In the genomic region with DNA sequence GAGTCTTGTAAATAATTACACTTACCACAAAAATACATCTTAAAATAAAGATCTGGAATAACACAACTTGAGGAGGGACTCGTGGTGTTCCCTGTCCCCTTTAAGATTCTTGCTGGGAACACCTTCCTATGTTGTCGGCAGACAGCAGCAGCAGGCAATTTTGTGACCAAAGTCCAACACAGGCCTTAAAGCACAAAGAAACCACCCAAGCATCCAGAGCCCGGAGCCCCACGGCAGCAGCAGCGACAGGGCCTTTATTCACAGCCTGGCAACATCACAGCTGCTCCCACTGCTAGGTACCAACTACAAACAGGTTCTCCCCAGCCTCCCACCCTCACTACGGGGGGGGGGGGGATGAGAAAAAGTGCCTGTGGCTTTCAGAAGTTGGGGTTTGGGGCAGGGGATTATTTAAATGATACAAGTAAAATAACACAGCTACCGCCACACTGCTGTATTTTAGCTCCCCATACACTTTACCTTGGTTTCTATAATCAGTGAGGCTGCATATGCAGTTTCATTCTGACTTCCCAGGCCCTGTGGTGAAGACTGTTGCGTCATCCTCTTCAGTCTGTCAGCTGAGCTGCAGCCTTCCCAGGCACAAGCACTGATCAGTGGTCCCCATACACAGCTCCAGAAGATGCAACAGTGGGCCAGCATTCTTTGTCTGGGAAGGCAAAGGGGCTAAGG, we compare ENCODE assay signal across 13 mouse cellular contexts. TPM values are rescaled to one million over a fixed set of nuclear protein-coding genes. Genes with fewer than 3 reads are reported as not detected.
DNase-seq lines count a peak whose midpoint lies in the region; ATAC-seq and TF ChIP-seq lines count a peak whose summit lies in the region.
"Had no signal": no experiment of that assay in that cellular context is flagged by ENCODE, and none has a peak within 500 bp of the region (broad histone marks: within the 10 kb centered on the region; RNA-seq: fewer than 3 reads in every experiment).

No protein-coding gene starts in this region.

- no peaks in the 10 kb centered on the region for H3K4me1 ChIP-seq in kidney, adult 2 months (ENCODE audit: control insufficient read depth, insufficient read depth, low read length)
- H3K4me1 ChIP-seq in CH12.LX (ENCODE audit: control insufficient read depth in 1 of 2, insufficient read depth in 2 of 2), result peaks cover 11 to 43% of the 10 kb centered on the region in 2 experiments
- H3K4me1 ChIP-seq in forebrain, postnatal 0 days (ENCODE audit: insufficient read depth), result no peaks in the 10 kb centered on the region
- peaks cover 32% of the 10 kb centered on the region for H3K4me1 ChIP-seq in midbrain, embryonic 12.5 days
- H3K4me1 ChIP-seq: liver, embryonic 13.5 days had no signal

- H3K4me2 ChIP-seq in CH12.LX (ENCODE audit: insufficient read depth, low read depth, poor library complexity, severe bottlenecking), result peak overlapping the region; percentile 47; the same call in 1 of the 2 replicates
- no peak overlapping the region for H3K4me2 ChIP-seq in forebrain, postnatal 0 days (ENCODE audit: low read depth)
- no peak overlapping the region for H3K4me2 ChIP-seq in midbrain, embryonic 12.5 days (replicated peaks)
- H3K4me2 ChIP-seq: liver, embryonic 13.5 days had no signal

- H3K9me3 ChIP-seq in CH12.LX (replicated peaks; ENCODE audit: low read length), result no peaks in the 10 kb centered on the region
- H3K9me3 ChIP-seq in forebrain, postnatal 0 days (ENCODE audit: low read length), result no peaks in the 10 kb centered on the region
- no peaks in the 10 kb centered on the region for H3K9me3 ChIP-seq in midbrain, embryonic 12.5 days
- H3K9me3 ChIP-seq: liver, embryonic 13.5 days had no signal

- TF ChIP-seq RAD21 in CH12.LX (IDR thresholded peaks at IDR 0.05; ENCODE audit: low read depth, low read length), result no peak

- H3K79me2 ChIP-seq in CH12.LX (replicated peaks; ENCODE audit: control insufficient read depth, extremely low read depth, insufficient read depth, poor library complexity, severe bottlenecking), result no peaks in the 10 kb centered on the region

- H3K4me3 ChIP-seq in kidney, adult 2 months (ENCODE audit: insufficient read depth, low read depth, low read length), result no peak overlapping the region
- peak overlapping the region in 1 of 3 experiments; percentile 30 for H3K4me3 ChIP-seq in CH12.LX (replicated peaks in 1 of 3; ENCODE audit: low read depth in 2 of 3, low read length in 2 of 3, poor library complexity in 1 of 3)
- no peak overlapping the region for H3K4me3 ChIP-seq in forebrain, postnatal 0 days (ENCODE audit: low read depth, low read length)
- H3K4me3 ChIP-seq in midbrain, embryonic 12.5 days, result no peak overlapping the region
- H3K4me3 ChIP-seq: erythroblast, embryonic 14.5 days; liver, embryonic 13.5 days had no signal

- no peak for TF ChIP-seq POLR2A in kidney, adult 2 months (IDR thresholded peaks at IDR 0.05; ENCODE audit: low read depth, low read length)
- 0 out of 2 replicates have a peak, but pooled peaks have one; percentile 35 for TF ChIP-seq POLR2A in CH12.LX (IDR thresholded peaks at IDR 0.05; ENCODE audit: low read depth, low read length)

- 46% methylated on average over 8 of the region's 8 CpGs for WGBS in kidney, adult 2 months
- WGBS in forebrain, postnatal 0 days, result 18% methylated on average over 8 of the region's 8 CpGs
- WGBS in midbrain, embryonic 12.5 days, result 19% methylated on average over 8 of the region's 8 CpGs

- in situ Hi-C loops in CH12.LX (cut with MboI; ENCODE audit: low pct_ligation_motif_present, low pct_unique_long_range_greater_than_20kb, low sequenced_read_pairs), result loop anchor here (5.0 to 25.0 kb wide), 2 partner anchors 53 to 218 kb away; no protein-coding TSS in a partner anchor

- dilution Hi-C loops in CH12.LX (cut with MboI; ENCODE audit: extremely low pct_ligation_motif_present, extremely low pct_unique_long_range_greater_than_20kb, low sequenced_read_pairs), result no loop called here

- no peak for TF ChIP-seq CTCF in kidney, adult 2 months (conservative IDR thresholded peaks at IDR 0.05; ENCODE audit: insufficient read depth, insufficient read length, low read depth, low read length)
- no peak for TF ChIP-seq CTCF in CH12.LX (conservative IDR thresholded peaks at IDR 0.05 in 1 of 2, IDR thresholded peaks at IDR 0.05 in 1 of 2; ENCODE audit: low read depth in 2 of 2, low read length in 2 of 2)
- TF ChIP-seq CTCF in forebrain, postnatal 0 days (IDR thresholded peaks at IDR 0.05; ENCODE audit: low read depth), result no peak

- 0 out of 2 replicates have a peak, but pooled peaks have one; percentile 53 for ATAC-seq in forebrain, postnatal 0 days
- peak; percentile 45; the same call in 1 of the 2 replicates for ATAC-seq in midbrain, embryonic 12.5 days (ENCODE audit: low FRiP score, low read depth)
- ATAC-seq: Patski had no signal

- TF ChIP-seq EP300 in CH12.LX (IDR thresholded peaks at IDR 0.05; ENCODE audit: low read length), result peak; percentile 89

- no peak overlapping the region for H3K9ac ChIP-seq in CH12.LX (ENCODE audit: insufficient read depth, low read depth)
- no peak overlapping the region for H3K9ac ChIP-seq in forebrain, postnatal 0 days
- no peak overlapping the region for H3K9ac ChIP-seq in midbrain, embryonic 12.5 days (replicated peaks)
- H3K9ac ChIP-seq: liver, embryonic 13.5 days had no signal

- no peaks in the 10 kb centered on the region for H3K36me3 ChIP-seq in kidney, adult 2 months (ENCODE audit: control insufficient read depth, insufficient read depth, low read length)
- no peaks in the 10 kb centered on the region for H3K36me3 ChIP-seq in CH12.LX (replicated peaks in 1 of 2; ENCODE audit: control insufficient read depth in 1 of 2, insufficient read depth in 1 of 2, low read length in 1 of 2)
- no peaks in the 10 kb centered on the region for H3K36me3 ChIP-seq in forebrain, postnatal 0 days (ENCODE audit: insufficient read depth)
- no peaks in the 10 kb centered on the region for H3K36me3 ChIP-seq in midbrain, embryonic 12.5 days
- H3K36me3 ChIP-seq: liver, embryonic 13.5 days had no signal

- no peaks in the 10 kb centered on the region for H3K27me3 ChIP-seq in kidney, adult 2 months (replicated peaks; ENCODE audit: control insufficient read depth, insufficient read depth, low read length)
- no peaks in the 10 kb centered on the region for H3K27me3 ChIP-seq in CH12.LX (replicated peaks)
- no peaks in the 10 kb centered on the region for H3K27me3 ChIP-seq in forebrain, postnatal 0 days (ENCODE audit: insufficient read depth, low read length)
- H3K27me3 ChIP-seq in midbrain, embryonic 12.5 days, result peaks cover 44% of the 10 kb centered on the region
- H3K27me3 ChIP-seq: liver, embryonic 13.5 days had no signal

- peak; percentile 37 for DNase-seq in kidney, adult 2 months
- DNase-seq in kidney, adult 18-20 months, result no peak
- peak; percentile 84 for DNase-seq in CH12.LX (ENCODE audit: extremely low read depth)
- DNase-seq in forebrain, postnatal 0 days, result no peak
- DNase-seq in gastrocnemius, postnatal 25 days, result no peak
- DNase-seq in adrenal gland, adult 8-10 months, result no peak
- no peak for DNase-seq in cerebellum, postnatal 25 days
- DNase-seq: adrenal gland, postnatal 25 days; cerebellum, adult 9-11 months; liver, embryonic 13.5 days had no signal

- no peak overlapping the region for H3K27ac ChIP-seq in kidney, adult 2 months (ENCODE audit: insufficient read depth, low read depth, low read length)
- no peak overlapping the region; the same call in 1 of the 2 replicates for H3K27ac ChIP-seq in CH12.LX (ENCODE audit: insufficient read depth, low read depth)
- H3K27ac ChIP-seq in forebrain, postnatal 0 days (ENCODE audit: low read depth, low read length), result no peak overlapping the region
- H3K27ac ChIP-seq in midbrain, embryonic 12.5 days (replicated peaks), result peak overlapping the region; percentile 36; the same call in 1 of the 2 replicates
- H3K27ac ChIP-seq: liver, embryonic 13.5 days had no signal

TF ChIP-seq in CH12.LX, 34 proteins besides CTCF, POLR2A, EP300 and RAD21 (continues in another document):
- TF ChIP-seq ZKSCAN1 (IDR thresholded peaks at IDR 0.05; ENCODE audit: borderline replicate concordance, low read depth, low read length) (no peak), GABPA (IDR thresholded peaks at IDR 0.05; ENCODE audit: insufficient replicate concordance, low read depth, low read length) (no peak), IRF4 (IDR thresholded peaks at IDR 0.05; ENCODE audit: low read depth, low read length) (peak; percentile 96), ETS1 (conservative IDR thresholded peaks at IDR 0.05; ENCODE audit: low read depth, low read length) (peak; percentile 95), SMC3 (IDR thresholded peaks at IDR 0.05; ENCODE audit: low read depth, low read length) (no peak), MXI1 (IDR thresholded peaks at IDR 0.05; ENCODE audit: low read depth, low read length) (no peak)

RNA-seq across cellular contexts. Expression of gene Mrpl36, which starts 22.8 kb away (rescaled TPM):
- polyA plus RNA-seq in kidney, adult 2 months (2012; rRNA removed), result 95.0 and 108 TPM in 2 replicates
- total RNA-seq in CH12.LX (2012; rRNA removed) (133 and 151 TPM in 2 replicates), CH12.LX (2014; rRNA removed) (206 and 220 TPM in 2 replicates)
- 102 TPM in 2 replicates for polyA plus RNA-seq in CH12.LX (2012; ENCODE audit: insufficient read length, low read depth)
- 48.3 and 62.6 TPM in 2 replicates for total RNA-seq in forebrain, postnatal 0 days (2014; rRNA removed)
- polyA plus RNA-seq in forebrain, postnatal 0 days (2015; fragmentation: Nextera tagmentation; extraction: Ambion mirVana), result 74.3 and 84.6 TPM in 2 replicates
- polyA plus RNA-seq in midbrain, embryonic 12.5 days (2016; fragmentation: Nextera tagmentation; extraction: Ambion mirVana), result 106 and 112 TPM in 2 replicates
- total RNA-seq in gastrocnemius, postnatal 25 days (2021), result 10 to 100 TPM; 44.8 to 46.9 TPM
- total RNA-seq in adrenal gland, adult 8-10 months (2022), result 10 to 100 TPM; 58.8 to 75.6 (median 65.2) TPM

RNA-seq across cellular contexts. Expression of gene Ndufs6, which starts 22.8 kb away (rescaled TPM):
- polyA plus RNA-seq in kidney, adult 2 months (2012; rRNA removed), result 191 and 319 TPM in 2 replicates
- 176 and 182 TPM in 2 replicates for total RNA-seq in CH12.LX (2012; rRNA removed)
- total RNA-seq in CH12.LX (2014; rRNA removed), result 165 and 172 TPM in 2 replicates
- 190 and 200 TPM in 2 replicates for polyA plus RNA-seq in CH12.LX (2012; ENCODE audit: insufficient read length, low read depth)
- 117 and 128 TPM in 2 replicates for total RNA-seq in forebrain, postnatal 0 days (2014; rRNA removed)
- polyA plus RNA-seq in forebrain, postnatal 0 days (2015; fragmentation: Nextera tagmentation; extraction: Ambion mirVana), result 423 and 557 TPM in 2 replicates
- 305 and 313 TPM in 2 replicates for polyA plus RNA-seq in midbrain, embryonic 12.5 days (2016; fragmentation: Nextera tagmentation; extraction: Ambion mirVana)
- total RNA-seq in gastrocnemius, postnatal 25 days (2021), result 100 to 1,000 TPM; 429 to 436 TPM
- total RNA-seq in adrenal gland, adult 8-10 months (2022), result 100 to 1,000 TPM; 147 to 232 (median 199) TPM

RNA-seq across cellular contexts. Expression of gene Irx4, which starts 45.3 kb away (rescaled TPM):
- 0.16 and 0.26 TPM in 2 replicates for polyA plus RNA-seq in kidney, adult 2 months (2012; rRNA removed)
- not detected in 2 replicates for total RNA-seq in CH12.LX (2012; rRNA removed)
- total RNA-seq in CH12.LX (2014; rRNA removed), result not detected in 2 replicates
- polyA plus RNA-seq in CH12.LX (2012; ENCODE audit: insufficient read length, low read depth), result not detected in 2 replicates
- not detected in 2 replicates for total RNA-seq in forebrain, postnatal 0 days (2014; rRNA removed)
- not detected in 2 replicates for polyA plus RNA-seq in forebrain, postnatal 0 days (2015; fragmentation: Nextera tagmentation; extraction: Ambion mirVana)
- polyA plus RNA-seq in midbrain, embryonic 12.5 days (2016; fragmentation: Nextera tagmentation; extraction: Ambion mirVana), result 0.85 and 1.5 TPM in 2 replicates
- not detected for total RNA-seq in gastrocnemius, postnatal 25 days (2021)
- under 1 TPM in 1 of 4 experiments, not detected in 3; 0.15 TPM for total RNA-seq in adrenal gland, adult 8-10 months (2022)
- total RNA-seq: adrenal gland, postnatal 25 days had no signal
- polyA plus RNA-seq: erythroblast, embryonic 14.5 days; Patski had no signal

Comparison
In these comparisons a context has a peak if more than half of its experiments do, and no peak if none do; other contexts are left out.
1. DNase-seq: peak in kidney, adult 2 months (single experiment) and CH12.LX (single experiment); none in kidney, adult 18-20 months (single experiment), forebrain, postnatal 0 days (single experiment), gastrocnemius, postnatal 25 days (single experiment), adrenal gland, adult 8-10 months (single experiment) and cerebellum, postnatal 25 days (0 of 2).